Mouse (Mus musculus) liver, adult 2 months (tissue): ENCODE measurements around the gene Lrp1. TPM values are rescaled to one million over a fixed set of nuclear protein-coding genes. Genes with fewer than 3 reads are reported as not detected.

Source experiments
- DNase-seq: peaks from one replicate; pipeline ENCODE4 v3.0.0-alpha.2; 2011; ENCODE audit warnings: low read depth, low spot score; ENCODE audit errors: extremely low read depth
- H3K27ac ChIP-seq: fragments of 200-500 bp; replicated peaks from 2 replicates; pipeline ENCODE4 v1.5.1; 2012; ENCODE audit warnings: low read depth, mild to moderate bottlenecking, control low read depth, inconsistent platforms, low read length; ENCODE audit not compliant: insufficient read depth
- H3K27me3 ChIP-seq: fragments of 200-500 bp; 2 replicates; pipeline ENCODE4 v1.6.1; 2012; ENCODE audit warnings: mild to moderate bottlenecking, moderate library complexity, low read length, inconsistent platforms; ENCODE audit not compliant: control insufficient read depth, insufficient read depth
- H3K36me3 ChIP-seq: fragments of 200-500 bp; 2 replicates; pipeline ENCODE4 v1.6.1; 2012; ENCODE audit warnings: low read length, inconsistent platforms; ENCODE audit not compliant: control insufficient read depth, insufficient read depth
- H3K4me1 ChIP-seq: fragments of 200-500 bp; 2 replicates; pipeline ENCODE4 v1.6.1; 2011; ENCODE audit warnings: low read length; ENCODE audit not compliant: control insufficient read depth, insufficient read depth
- H3K4me3 ChIP-seq: fragments of 200-500 bp; 2 replicates; pipeline ENCODE4 v1.5.1; 2011; ENCODE audit warnings: low read depth, mild to moderate bottlenecking, control low read depth, low read length, moderate library complexity; ENCODE audit not compliant: insufficient read depth
- H3K79me2 ChIP-seq: fragments of 200-500 bp; 2 replicates; pipeline ENCODE4 v1.6.1; 2012; ENCODE audit warnings: inconsistent platforms, mild to moderate bottlenecking, low read length, moderate library complexity; ENCODE audit not compliant: control insufficient read depth, insufficient read depth
- H3K9ac ChIP-seq: fragments of 200-500 bp; 2 replicates; pipeline ENCODE4 v1.6.1; 2012; ENCODE audit warnings: low read depth, mild to moderate bottlenecking, control low read depth, inconsistent platforms, low read length
- CTCF ChIP-seq: fragments of 200-500 bp; IDR thresholded peaks from 2 replicates; pipeline ENCODE4 v1.5.1; 2011; ENCODE audit warnings: low read depth, low read length, control low read depth
- POLR2A ChIP-seq: fragments of 200-500 bp; IDR thresholded peaks from 2 replicates; pipeline ENCODE4 v1.6.1; 2011; ENCODE audit warnings: low read length, control low read depth; ENCODE audit not compliant: insufficient read depth; ENCODE audit errors: extremely low read depth
- WGBS: fragments of 180-500 bp; shearing (Covaris S2); methylation state at CpG from one replicate; pipeline ENCODE4 v1.1.7; 2018; 5-methylcytosine and 5-hydroxymethylcytosine counted together
- polyA plus RNA-seq: library from polyadenylated mRNA; depleted of rRNA; stranded (reverse); fragments of >200 nt; gene quantifications from 2 replicates; pipeline ENCODE4 v1.2.3, GENCODE M21; 2012
- total RNA-seq: library from RNA; depleted of rRNA; stranded (reverse); fragments of >200 nt; gene quantifications from 2 replicates; pipeline ENCODE4 v1.2.3, GENCODE M21; 2014

The Lrp1 gene
- total and polyA plus RNA-seq, 2 experiments = 193 to 354 TPM

- peak overlapping the region; percentile 52 for H3K9ac ChIP-seq
- no peaks in the 10 kb centered on the region; the same call in 1 of the 2 replicates for H3K27me3 ChIP-seq
- peaks cover 11% of the 10 kb centered on the region; the same call in 1 of the 2 replicates for H3K36me3 ChIP-seq
- no peak for TF ChIP-seq CTCF
- no peak for TF ChIP-seq POLR2A
- H3K27ac ChIP-seq = peak overlapping the region; percentile 78
- H3K4me3 ChIP-seq = peak overlapping the region; percentile 57
- peaks cover 19% of the 10 kb centered on the region for H3K4me1 ChIP-seq
- H3K79me2 ChIP-seq = peaks cover 6% of the 10 kb centered on the region; the same call in 1 of the 2 replicates
- WGBS = 32% methylated on average over 20 of the region's 20 CpGs
- peak; percentile 97 for DNase-seq
Observed at GRCm38 (mm10) chr10:127520714-127521357, 100.1 kb downstream of the Lrp1 start.

- H3K79me2 ChIP-seq = peaks cover 6% of the 10 kb centered on the region; the same call in 1 of the 2 replicates
- H3K27me3 ChIP-seq = no peaks in the 10 kb centered on the region; the same call in 1 of the 2 replicates
- H3K4me1 ChIP-seq = peaks cover 19% of the 10 kb centered on the region
- peak overlapping the region; percentile 52 for H3K9ac ChIP-seq
- peak overlapping the region; percentile 78 for H3K27ac ChIP-seq
- TF ChIP-seq CTCF = no peak
- H3K4me3 ChIP-seq = peak overlapping the region; percentile 53
- WGBS = 82% methylated on average over 37 of the region's 37 CpGs
- no peak for DNase-seq
- H3K36me3 ChIP-seq = peaks cover 11% of the 10 kb centered on the region; the same call in 1 of the 2 replicates
Observed at GRCm38 (mm10) chr10:127519903-127520713, 100.8 kb downstream of the Lrp1 start.

GRCm38 (mm10) chr10:127519041-127519701 is 101.8 kb downstream of the Lrp1 start:
- Histone ChIP-seq H3K9ac (no peak overlapping the region), H3K79me2 (peaks cover 6% of the 10 kb centered on the region; the same call in 1 of the 2 replicates), H3K4me1 (peaks cover 19% of the 10 kb centered on the region), H3K36me3 (peaks cover 11% of the 10 kb centered on the region; the same call in 1 of the 2 replicates), H3K27me3 (no peaks in the 10 kb centered on the region), H3K27ac (no peak overlapping the region), H3K4me3 (no peak overlapping the region)
- peak; percentile 45 for DNase-seq
- no peak for TF ChIP-seq CTCF
- TF ChIP-seq POLR2A = no peak
- 80% methylated on average over 26 of the region's 26 CpGs for WGBS

- Histone ChIP-seq H3K9ac (no peak overlapping the region), H3K4me1 (peaks cover 22% of the 10 kb centered on the region), H3K36me3 (peaks cover 11% of the 10 kb centered on the region; the same call in 1 of the 2 replicates), H3K4me3 (no peak overlapping the region), H3K27ac (no peak overlapping the region), H3K27me3 (no peaks in the 10 kb centered on the region), H3K79me2 (peaks cover 6% of the 10 kb centered on the region; the same call in 1 of the 2 replicates)
- TF ChIP-seq CTCF = no peak
- no peak for DNase-seq
- WGBS = 83% methylated on average over 22 of the region's 22 CpGs
Observed at GRCm38 (mm10) chr10:127517941-127518340, 103.0 kb downstream of the Lrp1 start.

GRCm38 (mm10) chr10:127516576-127517260 is 104.2 kb downstream of the Lrp1 start:
- H3K27me3 ChIP-seq = no peaks in the 10 kb centered on the region; the same call in 1 of the 2 replicates
- peak; percentile 74 for DNase-seq
- 23% methylated on average over 30 of the region's 30 CpGs for WGBS
- H3K79me2 ChIP-seq = peaks cover 6% of the 10 kb centered on the region; the same call in 1 of the 2 replicates
- H3K9ac ChIP-seq = peak overlapping the region; percentile 67
- H3K36me3 ChIP-seq = peaks cover 11% of the 10 kb centered on the region; the same call in 1 of the 2 replicates
- peak overlapping the region; percentile 36 for H3K4me3 ChIP-seq
- peaks cover 23% of the 10 kb centered on the region for H3K4me1 ChIP-seq
- TF ChIP-seq POLR2A = no peak
- TF ChIP-seq CTCF = no peak
- H3K27ac ChIP-seq = peak overlapping the region; percentile 80
